Comparison of ENCODE assay signal across 8 mouse cellular contexts in the genomic region with DNA sequence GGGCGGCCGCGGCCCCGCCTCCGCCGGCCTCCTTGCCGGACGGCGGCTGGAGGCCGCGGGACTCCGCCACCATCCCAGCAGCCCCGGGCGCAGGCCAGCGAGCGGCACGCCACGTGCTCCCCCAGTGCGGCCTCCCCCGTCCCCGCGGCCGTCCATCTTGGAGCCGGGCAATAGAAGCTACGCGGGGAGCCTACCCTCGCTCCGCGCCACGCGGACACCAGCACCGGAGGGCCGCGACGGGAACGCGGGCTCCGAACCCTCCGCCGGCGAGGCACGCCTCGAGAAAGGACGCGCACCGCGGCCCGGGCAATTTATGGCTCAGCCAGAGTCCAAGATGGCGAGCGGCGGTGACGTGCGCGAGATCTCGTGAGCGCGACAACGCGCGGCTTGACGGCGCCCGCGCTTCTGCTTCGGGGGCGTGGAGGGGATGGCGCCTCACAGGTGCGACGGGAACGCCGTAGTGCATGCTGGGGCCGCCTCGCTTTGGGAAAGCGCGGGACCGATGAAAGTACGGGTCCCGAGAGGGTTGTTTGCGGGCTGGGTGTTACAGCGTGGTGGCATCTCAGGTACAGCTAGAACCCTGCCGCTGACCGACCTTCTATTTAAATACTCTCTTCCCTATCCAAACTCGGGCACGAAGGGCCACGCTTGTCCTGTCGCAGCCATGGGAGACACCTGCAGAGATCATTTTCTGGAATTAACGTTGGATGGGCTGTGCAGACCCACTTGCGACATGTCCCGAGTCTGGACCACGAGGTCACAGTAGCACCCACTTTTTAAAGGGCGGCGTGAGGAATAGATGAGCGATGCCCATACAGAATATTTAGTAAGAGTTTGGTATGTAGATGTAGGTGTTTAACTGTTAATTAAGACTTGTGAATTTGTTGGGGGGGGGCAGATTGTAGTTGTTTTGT. TPM values are rescaled to one million over a fixed set of nuclear protein-coding genes. Genes with fewer than 3 reads are reported as not detected.
DNase-seq lines count a peak whose midpoint lies in the region; ATAC-seq lines count a peak whose summit lies in the region.

A gene (plus strand): TSS at position 157 of the 914 bp plus-strand sequence.
A gene (minus strand): TSS at position 400 of the 914 bp plus-strand sequence.

- under 1% methylated on average over 93 of the region's 93 CpGs for WGBS in heart, embryonic 11.5 days (ENCODE audit: insufficient replicate concordance)
- WGBS in kidney, embryonic 16.5 days, result under 1% methylated on average over 90 of the region's 93 CpGs
- under 1% methylated on average over 87 of the region's 93 CpGs for WGBS in liver, embryonic 11.5 days
- under 1% methylated on average over 93 of the region's 93 CpGs for WGBS in stomach, embryonic 14.5 days

- peak; percentile 94 to 95 for DNase-seq in B cell, adult 2 months
- DNase-seq in brain, adult 2 months (ENCODE audit: low read depth, low spot score), result peak; percentile 98
- peak; percentile 94 for DNase-seq in liver, embryonic 11.5 days (ENCODE audit: low spot score)
- DNase-seq in naive thymus-derived CD4-positive, alpha-beta T cell, adult 2 months (ENCODE audit: low read depth), result peak; percentile 94

- ATAC-seq in erythroblast, adult 5-6 weeks (replicated peaks; ENCODE audit: low FRiP score, poor library complexity, severe bottlenecking), result peak; percentile 94
- ATAC-seq in heart, embryonic 11.5 days (replicated peaks; ENCODE audit: insufficient number of reproducible peaks, low FRiP score, low TSS enrichment), result peak; percentile 92
- peak; percentile 97 for ATAC-seq in kidney, embryonic 16.5 days (ENCODE audit: low FRiP score, low TSS enrichment)
- peak; percentile 94 for ATAC-seq in liver, embryonic 11.5 days (replicated peaks; ENCODE audit: low FRiP score)
- peak; percentile 97 for ATAC-seq in stomach, embryonic 14.5 days (ENCODE audit: insufficient number of reproducible peaks, insufficient read depth, low FRiP score, low read depth)

- peak within 1 kb of the TSS; percentile 83 for H3K4me2 ChIP-seq in heart, embryonic 11.5 days
- H3K4me2 ChIP-seq in kidney, embryonic 16.5 days (replicated peaks; ENCODE audit: low read depth, low read length), result peak within 1 kb of the TSS; percentile 74
- peak within 1 kb of the TSS; percentile 89 for H3K4me2 ChIP-seq in liver, embryonic 11.5 days
- peak within 1 kb of the TSS; percentile 68 for H3K4me2 ChIP-seq in stomach, embryonic 14.5 days (replicated peaks; ENCODE audit: low read depth, low read length)

- peaks cover 24% of the 10 kb centered on the region for H3K4me1 ChIP-seq in heart, embryonic 11.5 days (ENCODE audit: control insufficient read depth, insufficient read depth, low read length)
- H3K4me1 ChIP-seq in kidney, embryonic 16.5 days (ENCODE audit: insufficient read depth, low read length), result peaks cover 36% of the 10 kb centered on the region
- H3K4me1 ChIP-seq in liver, embryonic 11.5 days (replicated peaks; ENCODE audit: control insufficient read depth, insufficient read depth, low read length), result peaks cover 41% of the 10 kb centered on the region
- H3K4me1 ChIP-seq in stomach, embryonic 14.5 days (ENCODE audit: control insufficient read depth, insufficient read depth, low read length), result peaks cover 33% of the 10 kb centered on the region

- peak within 1 kb of the TSS; percentile 79 for H3K4me3 ChIP-seq in heart, embryonic 11.5 days (ENCODE audit: low read depth, low read length)
- H3K4me3 ChIP-seq in kidney, embryonic 16.5 days (ENCODE audit: low read length), result peak within 1 kb of the TSS; percentile 94
- H3K4me3 ChIP-seq in liver, embryonic 11.5 days (ENCODE audit: low read depth, low read length), result peak within 1 kb of the TSS; percentile 72
- H3K4me3 ChIP-seq in stomach, embryonic 14.5 days (ENCODE audit: low read depth, low read length), result peak within 1 kb of the TSS; percentile 96

- H3K36me3 ChIP-seq in heart, embryonic 11.5 days (ENCODE audit: control insufficient read depth, insufficient read depth, low read length), result no peaks in the 10 kb centered on the region; the same call in 1 of the 2 replicates
- peaks cover 2% of the 10 kb centered on the region; the same call in 1 of the 2 replicates for H3K36me3 ChIP-seq in kidney, embryonic 16.5 days (ENCODE audit: insufficient read depth, low read length)
- peaks cover 4% of the 10 kb centered on the region; the same call in 1 of the 2 replicates for H3K36me3 ChIP-seq in liver, embryonic 11.5 days (ENCODE audit: control insufficient read depth, insufficient read depth, low read length)
- no peaks in the 10 kb centered on the region for H3K36me3 ChIP-seq in stomach, embryonic 14.5 days (ENCODE audit: control insufficient read depth, insufficient read depth, low read length)

- no peaks in the 10 kb centered on the region for H3K27me3 ChIP-seq in heart, embryonic 11.5 days (ENCODE audit: control insufficient read depth, insufficient read depth, low read length)
- H3K27me3 ChIP-seq in kidney, embryonic 16.5 days (ENCODE audit: insufficient read depth, low read length), result no peaks in the 10 kb centered on the region
- no peaks in the 10 kb centered on the region for H3K27me3 ChIP-seq in liver, embryonic 11.5 days (replicated peaks; ENCODE audit: control insufficient read depth, insufficient read depth, low read length)
- no peaks in the 10 kb centered on the region for H3K27me3 ChIP-seq in stomach, embryonic 14.5 days (ENCODE audit: control insufficient read depth, insufficient read depth, low read length)

- peak within 1 kb of the TSS; percentile 97 for H3K27ac ChIP-seq in heart, embryonic 11.5 days (ENCODE audit: low read depth, low read length)
- peak within 1 kb of the TSS; percentile 96 for H3K27ac ChIP-seq in kidney, embryonic 16.5 days (ENCODE audit: low read length)
- peak within 1 kb of the TSS; percentile 93 for H3K27ac ChIP-seq in liver, embryonic 11.5 days (ENCODE audit: low read depth, low read length)
- H3K27ac ChIP-seq in stomach, embryonic 14.5 days (ENCODE audit: low read length), result peak within 1 kb of the TSS; percentile 95

- no peaks in the 10 kb centered on the region for H3K9me3 ChIP-seq in heart, embryonic 11.5 days (replicated peaks; ENCODE audit: control insufficient read depth, low read length)
- H3K9me3 ChIP-seq in kidney, embryonic 16.5 days (ENCODE audit: low read length), result no peaks in the 10 kb centered on the region
- no peaks in the 10 kb centered on the region for H3K9me3 ChIP-seq in liver, embryonic 11.5 days (ENCODE audit: control insufficient read depth, low read length)
- H3K9me3 ChIP-seq in stomach, embryonic 14.5 days (ENCODE audit: control insufficient read depth, low read depth, low read length), result no peaks in the 10 kb centered on the region

- H3K9ac ChIP-seq in heart, embryonic 11.5 days (ENCODE audit: low read depth, low read length), result peak within 1 kb of the TSS; percentile 100
- peak within 1 kb of the TSS; percentile 99 for H3K9ac ChIP-seq in kidney, embryonic 16.5 days (replicated peaks; ENCODE audit: low read length)
- peak within 1 kb of the TSS; percentile 87 for H3K9ac ChIP-seq in liver, embryonic 11.5 days (ENCODE audit: low read depth, low read length)
- H3K9ac ChIP-seq in stomach, embryonic 14.5 days (replicated peaks; ENCODE audit: low read depth, low read length), result peak within 1 kb of the TSS; percentile 98

RNA-seq across cellular contexts. Expression of the first gene that starts in this region (rescaled TPM):
- 0.77 and 2.5 TPM in 2 replicates for total RNA-seq in erythroblast, adult 5-6 weeks (2015; ENCODE audit: low replicate concordance)
- 4.6 and 6.1 TPM in 2 replicates for total RNA-seq in erythroblast, adult 5-6 weeks (2017; ENCODE audit: low replicate concordance)
- polyA plus RNA-seq in heart, embryonic 11.5 days (2014; fragmentation: Nextera tagmentation; extraction: Ambion mirVana), result 16.7 and 20.8 TPM in 2 replicates
- 28.7 and 29.8 TPM in 2 replicates for polyA plus RNA-seq in kidney, embryonic 16.5 days (2015; fragmentation: Nextera tagmentation; extraction: Ambion mirVana)
- 26.0 and 26.6 TPM in 2 replicates for polyA plus RNA-seq in liver, embryonic 11.5 days (2014; fragmentation: Nextera tagmentation; extraction: Ambion mirVana)
- 19.6 and 20.0 TPM in 2 replicates for polyA plus RNA-seq in stomach, embryonic 14.5 days (2014; fragmentation: Nextera tagmentation; extraction: Ambion mirVana)

RNA-seq across cellular contexts. Expression of the second gene that starts in this region (rescaled TPM):
- 57.5 and 85.5 TPM in 2 replicates for total RNA-seq in erythroblast, adult 5-6 weeks (2015; ENCODE audit: low replicate concordance)
- 58.0 and 74.6 TPM in 2 replicates for total RNA-seq in erythroblast, adult 5-6 weeks (2017; ENCODE audit: low replicate concordance)
- polyA plus RNA-seq in heart, embryonic 11.5 days (2014; fragmentation: Nextera tagmentation; extraction: Ambion mirVana), result 114 and 115 TPM in 2 replicates
- 118 and 122 TPM in 2 replicates for polyA plus RNA-seq in kidney, embryonic 16.5 days (2015; fragmentation: Nextera tagmentation; extraction: Ambion mirVana)
- 168 and 171 TPM in 2 replicates for polyA plus RNA-seq in liver, embryonic 11.5 days (2014; fragmentation: Nextera tagmentation; extraction: Ambion mirVana)
- polyA plus RNA-seq in stomach, embryonic 14.5 days (2014; fragmentation: Nextera tagmentation; extraction: Ambion mirVana), result 130 and 141 TPM in 2 replicates

Comparison
In these comparisons a context has a peak if more than half of its experiments do, and no peak if none do; other contexts are left out.
1. Peak in every context shown above with its lines: DNase-seq, ATAC-seq, H3K4me3 ChIP-seq and H3K27ac ChIP-seq.